Mouse (Mus musculus) limb, embryonic 12.5 days (tissue): Measurements from ENCODE around the gene Arl15. TPM values are rescaled to one million over a fixed set of nuclear protein-coding genes. Genes with fewer than 3 reads are reported as not detected.
A peak's percentile ranks its signal among the peaks of the same experiment; 100 is the strongest.

ENCODE experiments used
- ATAC-seq: fragments of 200-750 bp; cut with Nextera tagmentation; 2 replicates; pipeline ENCODE4 v1.8.0; 2017; ENCODE audit warnings: low read depth, moderate TSS enrichment; ENCODE audit not compliant: insufficient number of reproducible peaks, insufficient read depth, low FRiP score, low TSS enrichment
- H3K27ac ChIP-seq: fragments of 300-500 bp; sonication (generic); 2 replicates; pipeline ENCODE4 v1.5.1; 2016; ENCODE audit warnings: mild to moderate bottlenecking, moderate library complexity
- H3K27me3 ChIP-seq: fragments of 300-500 bp; sonication (generic); 2 replicates; pipeline ENCODE4 v1.6.1; 2016; ENCODE audit warnings: mild to moderate bottlenecking, moderate library complexity
- H3K36me3 ChIP-seq: fragments of 300-500 bp; sonication (generic); 2 replicates; pipeline ENCODE4 v1.6.1; 2016; ENCODE audit warnings: mild to moderate bottlenecking, moderate library complexity
- H3K4me1 ChIP-seq: fragments of 300-500 bp; sonication (generic); replicated peaks from 2 replicates; pipeline ENCODE4 v1.6.1; 2016
- H3K4me2 ChIP-seq: fragments of 300-500 bp; sonication (generic); 2 replicates; pipeline ENCODE4 v1.6.1; 2016; ENCODE audit warnings: mild to moderate bottlenecking, moderate library complexity
- H3K4me3 ChIP-seq: fragments of 300-500 bp; sonication (generic); replicated peaks from 2 replicates; pipeline ENCODE4 v1.5.1; 2016; ENCODE audit warnings: mild to moderate bottlenecking
- H3K9ac ChIP-seq: fragments of 300-500 bp; sonication (generic); replicated peaks from 2 replicates; pipeline ENCODE4 v1.6.1; 2016; ENCODE audit warnings: mild to moderate bottlenecking, moderate library complexity
- H3K9me3 ChIP-seq: fragments of 300-500 bp; sonication (generic); 2 replicates; pipeline ENCODE4 v1.6.1; 2016; ENCODE audit warnings: mild to moderate bottlenecking, moderate library complexity
- WGBS: fragments of 180-500 bp; shearing (Covaris S2); methylation state at CpG from one replicate; pipeline ENCODE4 v1.1.7; 2016; 5-methylcytosine and 5-hydroxymethylcytosine counted together
- polyA plus RNA-seq: library from polyadenylated mRNA; unstranded; fragments of >200 nt; fragmentation: Nextera tagmentation; extraction: Ambion mirVana; gene quantifications from 2 replicates; pipeline ENCODE4 v1.2.1, GENCODE M21; 2016

Arl15 gene
- polyA plus RNA-seq, 1 experiment from 2014 or later: 17.4 TPM

DNA sequence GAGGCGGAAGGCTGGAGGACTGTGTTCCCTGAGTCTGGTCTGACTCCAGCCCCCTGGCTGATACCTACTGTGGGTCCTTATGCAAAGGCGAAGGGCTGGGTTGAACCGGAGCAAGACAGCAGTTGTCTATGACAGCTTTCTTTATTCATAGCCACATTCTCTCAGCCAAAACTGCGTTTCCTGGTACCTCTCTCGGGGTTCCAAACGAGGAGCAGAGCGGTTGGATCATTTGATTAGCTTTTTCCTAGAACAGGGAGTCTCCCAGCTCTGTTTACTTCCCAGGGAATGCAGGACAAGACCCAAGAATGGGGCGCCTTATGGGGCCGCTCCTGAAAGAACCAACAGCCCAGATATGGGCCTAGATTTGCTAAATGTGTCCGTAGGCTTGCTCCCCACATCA lies 396.6 kb downstream of the Arl15 start:
- H3K9me3 ChIP-seq: no peaks in the 10 kb centered on the region

DNA sequence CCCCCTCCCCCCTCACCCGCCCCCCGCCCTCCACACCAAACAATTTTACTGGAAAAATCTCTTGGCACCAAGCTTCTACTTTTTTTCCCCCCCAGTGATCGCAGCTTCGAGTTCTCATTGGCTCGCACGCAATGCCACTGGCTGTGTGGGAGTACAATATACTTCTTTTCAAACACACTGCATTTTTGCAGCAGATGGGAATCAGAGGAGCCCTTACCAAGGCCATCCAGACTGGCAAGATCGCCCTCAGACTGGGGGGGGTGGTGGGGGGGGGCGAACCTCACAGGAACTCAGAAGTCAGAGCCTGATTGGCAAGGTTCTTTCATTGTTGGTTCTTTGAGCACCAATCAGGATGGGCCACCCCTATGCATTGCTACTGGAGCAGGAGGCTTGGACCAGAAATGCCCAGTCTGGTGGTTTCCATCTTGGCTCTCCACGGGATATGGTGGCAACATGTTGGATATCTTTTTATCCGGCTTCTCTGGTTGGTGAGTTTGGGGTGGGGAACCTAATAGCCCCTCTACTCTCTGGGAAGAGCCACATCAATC lies 404.0 kb downstream of the Arl15 start:
- Histone ChIP-seq H3K9me3 (no peaks in the 10 kb centered on the region), H3K36me3 (no peaks in the 10 kb centered on the region), H3K27me3 (no peaks in the 10 kb centered on the region), H3K4me3 (no peak overlapping the region), H3K4me2 (no peak overlapping the region), H3K27ac (no peak overlapping the region), H3K9ac (no peak overlapping the region), H3K4me1 (peaks cover 10% of the 10 kb centered on the region)
- ATAC-seq: no peak
- 89% methylated on average over 10 of the region's 10 CpGs for WGBS

More for the DNA sequence above, 396.6 kb downstream of the Arl15 start:
- H3K4me3 ChIP-seq: no peak overlapping the region
- H3K4me1 ChIP-seq: 0 out of 2 replicates have a peak, but pooled peaks cover 4% of the 10 kb centered on the region
- no peaks in the 10 kb centered on the region for H3K27me3 ChIP-seq
- WGBS: 86% methylated on average over 10 of the region's 10 CpGs
- no peak overlapping the region for H3K27ac ChIP-seq
- no peak overlapping the region for H3K9ac ChIP-seq
- no peaks in the 10 kb centered on the region for H3K36me3 ChIP-seq
- no peak for ATAC-seq
- no peak overlapping the region for H3K4me2 ChIP-seq

DNA sequence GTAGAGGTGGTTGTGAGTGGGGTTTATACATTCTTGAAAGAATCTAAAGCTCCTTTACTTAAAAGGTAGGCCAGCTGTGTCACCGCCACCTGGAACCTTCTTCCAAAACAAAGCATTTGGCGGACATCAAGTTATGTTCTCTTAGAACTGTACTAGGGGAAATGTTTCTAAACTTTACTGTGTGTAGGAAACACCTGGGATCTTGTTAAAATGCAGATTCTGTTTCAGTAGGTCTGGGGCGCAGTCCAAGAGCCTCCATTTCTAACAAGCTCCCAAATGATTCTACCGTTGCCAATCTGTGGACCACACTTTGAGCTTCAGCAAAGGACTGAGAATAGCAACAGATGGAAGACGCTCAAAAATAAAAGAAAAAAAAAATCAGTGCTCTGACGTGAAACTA lies 405.4 kb downstream of the Arl15 start:
- Histone ChIP-seq H3K9me3 (no peaks in the 10 kb centered on the region), H3K9ac (no peak overlapping the region), H3K4me3 (no peak overlapping the region), H3K36me3 (no peaks in the 10 kb centered on the region), H3K27ac (peak overlapping the region; percentile 31; the same call in 1 of the 2 replicates), H3K4me2 (no peak overlapping the region), H3K4me1 (peaks cover 10% of the 10 kb centered on the region), H3K27me3 (no peaks in the 10 kb centered on the region)
- 74% methylated on average over 6 of the region's 6 CpGs for WGBS
- ATAC-seq: no peak

DNA sequence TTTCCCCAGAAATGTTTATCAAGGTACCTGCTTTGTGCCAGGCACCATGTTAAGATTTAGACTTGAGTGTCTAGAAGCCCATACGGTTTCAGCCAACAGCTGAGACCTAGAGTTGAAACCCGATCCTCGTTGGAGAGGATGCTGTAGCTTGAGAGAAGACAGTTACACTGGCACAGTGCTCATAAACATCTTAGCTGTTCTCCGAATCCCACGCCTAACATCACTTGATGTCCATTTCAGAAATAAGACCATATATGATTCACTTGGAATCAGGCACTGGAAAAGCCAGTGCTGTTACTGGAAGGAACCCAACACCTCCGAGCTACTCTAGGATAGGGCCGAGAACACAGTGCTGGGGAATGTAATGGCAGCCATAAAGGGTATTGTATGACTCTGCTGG lies 406.2 kb downstream of the Arl15 start:
- 73% methylated on average over 7 of the region's 7 CpGs for WGBS
- H3K4me1 ChIP-seq: peaks cover 10% of the 10 kb centered on the region
- H3K27me3 ChIP-seq: no peaks in the 10 kb centered on the region
- peak overlapping the region; percentile 31; the same call in 1 of the 2 replicates for H3K27ac ChIP-seq
- no peak overlapping the region for H3K9ac ChIP-seq
- no peaks in the 10 kb centered on the region for H3K9me3 ChIP-seq
- H3K4me2 ChIP-seq: no peak overlapping the region
- no peak for ATAC-seq
- H3K36me3 ChIP-seq: no peaks in the 10 kb centered on the region
- H3K4me3 ChIP-seq: no peak overlapping the region

DNA sequence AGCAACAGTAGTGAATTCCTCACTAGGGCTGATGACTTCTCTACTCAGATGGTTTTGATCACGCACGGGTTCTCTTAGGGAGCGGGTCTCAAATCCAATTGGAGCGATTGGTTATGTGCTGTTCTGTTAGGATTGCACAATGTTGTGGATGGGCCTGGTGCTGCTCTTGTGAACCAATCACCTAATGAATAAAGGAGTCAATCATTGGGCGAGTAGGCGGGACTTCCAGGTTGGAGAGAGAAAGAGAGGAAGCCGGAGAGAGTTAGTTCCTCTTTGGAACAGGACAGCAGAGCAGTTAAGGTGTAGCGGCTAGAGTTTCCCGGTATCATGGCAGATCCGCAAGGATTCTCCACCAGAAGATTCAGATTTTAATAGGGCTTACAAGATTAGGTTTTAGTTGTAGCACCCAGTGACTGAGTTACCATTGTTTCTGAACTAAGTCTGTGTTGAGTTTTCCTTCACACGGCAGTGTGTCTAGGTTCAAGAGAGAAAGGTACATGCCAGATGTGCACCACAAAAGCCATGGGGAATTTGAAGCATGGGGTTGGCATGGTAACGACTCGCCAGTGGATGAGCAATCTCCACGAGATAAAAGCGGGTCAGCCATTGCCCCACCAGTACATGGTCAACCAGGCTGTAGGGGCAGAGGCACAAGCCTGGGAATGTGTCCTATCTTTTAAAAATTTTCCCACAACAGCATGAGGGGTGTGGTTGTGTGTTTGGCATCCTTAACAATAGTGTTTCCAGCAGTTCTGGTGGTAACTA lies 408.7 kb downstream of the Arl15 start:
- H3K36me3 ChIP-seq: no peaks in the 10 kb centered on the region

More for the DNA sequence above, 408.7 kb downstream of the Arl15 start:
- H3K27ac ChIP-seq: no peak overlapping the region
- peaks cover 10% of the 10 kb centered on the region for H3K4me1 ChIP-seq
- 92% methylated on average over 15 of the region's 15 CpGs for WGBS
- no peak overlapping the region for H3K4me2 ChIP-seq
- no peaks in the 10 kb centered on the region for H3K9me3 ChIP-seq
- no peak overlapping the region for H3K4me3 ChIP-seq
- ATAC-seq: no peak
- no peak overlapping the region for H3K9ac ChIP-seq
- no peaks in the 10 kb centered on the region for H3K27me3 ChIP-seq

Other genes starting within 250 kb of the Arl15 start
- gene Snx18, start 175.9 kb upstream of the Arl15 start, polyA plus RNA-seq: 40.6 and 41.5 TPM in 2 replicates
- gene Hspb3, start 130.8 kb upstream of the Arl15 start, polyA plus RNA-seq: 3.0 and 4.0 TPM in 2 replicates